Mouse (Mus musculus) heart, adult 2 months (tissue): ENCODE measurements around the gene Ofd1.

Experiments used
- CTCF ChIP-seq: fragments of 200-600 bp; IDR thresholded peaks from 2 replicates; pipeline ENCODE4 v1.8.1; 2022; ENCODE audit warnings: antibody characterized with exemption, mild to moderate bottlenecking, moderate library complexity
- EP300 ChIP-seq: fragments of 200-500 bp; IDR thresholded peaks from 2 replicates; pipeline ENCODE4 v1.6.1; 2011; ENCODE audit warnings: low read depth, low read length, control low read depth; ENCODE audit not compliant: insufficient read depth
- POLR2A ChIP-seq: fragments of 200-500 bp; IDR thresholded peaks from 2 replicates; pipeline ENCODE4 v1.6.1; 2011; ENCODE audit warnings: mild to moderate bottlenecking, low read depth, low read length, control low read depth; ENCODE audit not compliant: insufficient read depth

DNA sequence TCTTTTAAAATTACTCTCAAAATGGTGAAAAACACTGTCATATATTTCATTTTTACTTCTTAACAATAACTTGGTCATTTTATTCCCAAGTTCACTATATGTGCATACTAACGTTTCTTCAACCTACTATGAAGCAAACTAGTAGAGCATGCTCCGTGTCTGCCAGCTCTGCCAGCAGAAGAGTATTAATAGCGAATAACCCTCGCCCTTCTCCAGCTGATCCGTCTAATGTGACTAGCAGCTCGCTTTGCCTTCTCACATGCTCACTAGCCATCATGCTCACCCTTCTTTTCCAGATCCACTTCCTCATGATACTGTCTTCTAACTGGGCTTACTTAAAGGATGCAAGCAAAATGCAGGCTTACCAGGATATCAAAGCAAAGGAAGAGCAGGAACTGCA, 53.8 kb downstream of the Ofd1 start:
- TF ChIP-seq CTCF (no peak), POLR2A (no peak), EP300 (no peak)
